Mouse (Mus musculus) heart, embryonic 16.5 days (tissue): ENCODE measurements around the gene AL607142.1. TPM values are rescaled to one million over a fixed set of nuclear protein-coding genes. Genes with fewer than 3 reads are reported as not detected.

Experiments
- ATAC-seq: fragments of 200-750 bp; cut with Nextera tagmentation; replicated peaks from 2 replicates; pipeline ENCODE4 v1.8.0; 2017; ENCODE audit warnings: moderate number of reproducible peaks; ENCODE audit not compliant: insufficient read depth, low FRiP score; ENCODE audit errors: extremely low read depth
- H3K27ac ChIP-seq: fragments of 300-500 bp; sonication (generic); 2 replicates; pipeline ENCODE4 v1.5.1; 2014; ENCODE audit warnings: mild to moderate bottlenecking, low read length, control low read depth, moderate library complexity
- H3K27me3 ChIP-seq: fragments of 300-500 bp; sonication (generic); 2 replicates; pipeline ENCODE4 v1.6.1; 2014; ENCODE audit warnings: low read length, mixed read lengths; ENCODE audit not compliant: control insufficient read depth, insufficient read depth
- H3K36me3 ChIP-seq: fragments of 300-500 bp; sonication (generic); 2 replicates; pipeline ENCODE4 v1.6.1; 2014; ENCODE audit not compliant: control insufficient read depth, insufficient read depth
- H3K4me1 ChIP-seq: fragments of 300-500 bp; sonication (generic); 2 replicates; pipeline ENCODE4 v1.6.1; 2014; ENCODE audit warnings: low read length, mixed read lengths; ENCODE audit not compliant: control insufficient read depth, insufficient read depth
- H3K4me2 ChIP-seq: fragments of 300-500 bp; sonication (generic); 2 replicates; pipeline ENCODE4 v1.6.1; 2014; ENCODE audit warnings: low read depth, mild to moderate bottlenecking, control low read depth, low read length
- H3K4me3 ChIP-seq: fragments of 300-500 bp; sonication (generic); 2 replicates; pipeline ENCODE4 v1.5.1; 2014; ENCODE audit warnings: mild to moderate bottlenecking, control low read depth, low read length
- H3K9ac ChIP-seq: fragments of 300-500 bp; sonication (generic); 2 replicates; pipeline ENCODE4 v1.6.1; 2014; ENCODE audit warnings: low read length, control low read depth
- H3K9me3 ChIP-seq: fragments of 300-500 bp; sonication (generic); replicated peaks from 2 replicates; pipeline ENCODE4 v1.6.1; 2016; ENCODE audit warnings: low read length; ENCODE audit not compliant: control insufficient read depth
- WGBS: fragments of 180-500 bp; shearing (Covaris S2); extraction: QIAGEN DNeasy Blood & Tissue Kit; methylation state at CpG from one replicate; pipeline ENCODE4 v1.1.7; 2014; 5-methylcytosine and 5-hydroxymethylcytosine counted together
- polyA plus RNA-seq: library from polyadenylated mRNA; unstranded; fragments of >200 nt; fragmentation: Nextera tagmentation; extraction: Ambion mirVana; gene quantifications from 2 replicates; pipeline ENCODE4 v1.2.1, GENCODE M21; 2015

The AL607142.1 gene
- polyA plus RNA-seq = not detected in 2 replicates

GRCm38 (mm10) chr4:120064696-120065095 lies at the start of gene AL607142.1:
Gene AL607142.1, plus strand, starts transcription at chr4:120064996.
- Histone ChIP-seq H3K4me3 (no peak within 1 kb of the TSS), H3K4me2 (no peak within 1 kb of the TSS), H3K9me3 (no peaks in the 10 kb centered on the region), H3K27me3 (no peaks in the 10 kb centered on the region), H3K9ac (no peak within 1 kb of the TSS), H3K27ac (no peak within 1 kb of the TSS), H3K4me1 (peaks cover 17% of the 10 kb centered on the region), H3K36me3 (no peaks in the 10 kb centered on the region)
- ATAC-seq = no peak
- 87% methylated on average over 10 of the region's 10 CpGs for WGBS

- H3K9me3 ChIP-seq = no peaks in the 10 kb centered on the region
- no peak for ATAC-seq
- H3K27ac ChIP-seq = no peak overlapping the region
- no peak overlapping the region for H3K4me2 ChIP-seq
- H3K4me3 ChIP-seq = no peak overlapping the region
- no peaks in the 10 kb centered on the region; the same call in 1 of the 2 replicates for H3K27me3 ChIP-seq
- 67% methylated on average over 5 of the region's 5 CpGs for WGBS
- H3K4me1 ChIP-seq = peaks cover 3% of the 10 kb centered on the region
- no peaks in the 10 kb centered on the region for H3K36me3 ChIP-seq
- H3K9ac ChIP-seq = no peak overlapping the region
These were observed 46.4 kb upstream of the AL607142.1 start for GRCm38 (mm10) chr4:120018426-120018825.

- Histone ChIP-seq H3K4me1 (peaks cover 12% of the 10 kb centered on the region), H3K27me3 (no peaks in the 10 kb centered on the region; the same call in 1 of the 2 replicates), H3K9ac (no peak overlapping the region), H3K36me3 (no peaks in the 10 kb centered on the region), H3K27ac (no peak overlapping the region), H3K4me2 (no peak overlapping the region), H3K9me3 (no peaks in the 10 kb centered on the region), H3K4me3 (no peak overlapping the region)
- ATAC-seq = no peak
- WGBS = 41% methylated on average over 3 of the region's 3 CpGs
These were observed 42.4 kb upstream of the AL607142.1 start for GRCm38 (mm10) chr4:120022392-120022791.

- H3K27ac ChIP-seq = no peak overlapping the region
- 81% methylated on average over 4 of the region's 4 CpGs for WGBS
- no peaks in the 10 kb centered on the region for H3K36me3 ChIP-seq
- no peak for ATAC-seq
- no peak overlapping the region for H3K4me2 ChIP-seq
- no peak overlapping the region for H3K9ac ChIP-seq
- peaks cover 11% of the 10 kb centered on the region for H3K4me1 ChIP-seq
- H3K9me3 ChIP-seq = no peaks in the 10 kb centered on the region
- no peak overlapping the region for H3K4me3 ChIP-seq
- no peaks in the 10 kb centered on the region; the same call in none of the 2 replicates for H3K27me3 ChIP-seq
These were observed 41.5 kb upstream of the AL607142.1 start for GRCm38 (mm10) chr4:120023221-120023840.

- Histone ChIP-seq H3K4me3 (no peak overlapping the region), H3K36me3 (no peaks in the 10 kb centered on the region), H3K4me2 (no peak overlapping the region), H3K9ac (peak overlapping the region; percentile 28; the same call in 1 of the 2 replicates), H3K27ac (no peak overlapping the region), H3K9me3 (no peaks in the 10 kb centered on the region), H3K27me3 (no peaks in the 10 kb centered on the region; the same call in none of the 2 replicates), H3K4me1 (peaks cover 9% of the 10 kb centered on the region)
- 28% methylated on average over 10 of the region's 10 CpGs for WGBS
- peak; percentile 38; the same call in 1 of the 2 replicates for ATAC-seq
These were observed 40.7 kb upstream of the AL607142.1 start for GRCm38 (mm10) chr4:120024071-120024470.

GRCm38 (mm10) chr4:120027671-120028070 lies 37.1 kb upstream of the AL607142.1 start:
- no peak overlapping the region for H3K27ac ChIP-seq
- no peak for ATAC-seq
- H3K27me3 ChIP-seq = peaks cover 8% of the 10 kb centered on the region
- H3K4me3 ChIP-seq = no peak overlapping the region
- H3K9me3 ChIP-seq = no peaks in the 10 kb centered on the region
- H3K4me1 ChIP-seq = peaks cover 12% of the 10 kb centered on the region
- WGBS = 79% methylated on average over 1 of the region's 1 CpGs
- H3K36me3 ChIP-seq = no peaks in the 10 kb centered on the region
- no peak overlapping the region for H3K9ac ChIP-seq
- H3K4me2 ChIP-seq = no peak overlapping the region

- H3K4me2 ChIP-seq = no peak overlapping the region
- 66% methylated on average over 1 of the region's 1 CpGs for WGBS
These were observed 34.9 kb upstream of the AL607142.1 start for GRCm38 (mm10) chr4:120029937-120030336.

GRCm38 (mm10) chr4:120032320-120032983 lies 32.3 kb upstream of the AL607142.1 start:
- Histone ChIP-seq H3K4me1 (peaks cover 9% of the 10 kb centered on the region), H3K9ac (peak overlapping the region; percentile 74), H3K27me3 (peaks cover 33% of the 10 kb centered on the region), H3K9me3 (no peaks in the 10 kb centered on the region), H3K36me3 (no peaks in the 10 kb centered on the region), H3K27ac (peak overlapping the region; percentile 43; the same call in 1 of the 2 replicates), H3K4me2 (peak overlapping the region; percentile 79), H3K4me3 (peak overlapping the region; percentile 64)
- peak; percentile 86 for ATAC-seq
- under 1% methylated on average over 66 of the region's 70 CpGs for WGBS

More at GRCm38 (mm10) chr4:120029937-120030336, 34.9 kb upstream of the AL607142.1 start:
- H3K9me3 ChIP-seq = no peaks in the 10 kb centered on the region
- H3K4me1 ChIP-seq = peaks cover 9% of the 10 kb centered on the region
- no peak overlapping the region for H3K9ac ChIP-seq
- peaks cover 23% of the 10 kb centered on the region for H3K27me3 ChIP-seq
- no peak for ATAC-seq
- no peak overlapping the region for H3K27ac ChIP-seq
- no peaks in the 10 kb centered on the region for H3K36me3 ChIP-seq
- no peak overlapping the region for H3K4me3 ChIP-seq

- peak overlapping the region; percentile 64 for H3K4me3 ChIP-seq
- H3K4me1 ChIP-seq = peaks cover 9% of the 10 kb centered on the region
- H3K27ac ChIP-seq = no peak overlapping the region
- peak overlapping the region; percentile 74 for H3K9ac ChIP-seq
- H3K36me3 ChIP-seq = no peaks in the 10 kb centered on the region
- no peaks in the 10 kb centered on the region for H3K9me3 ChIP-seq
- H3K27me3 ChIP-seq = peaks cover 33% of the 10 kb centered on the region
- peak overlapping the region; percentile 79 for H3K4me2 ChIP-seq
- under 1% methylated on average over 38 of the region's 38 CpGs for WGBS
- peak; percentile 11; the same call in 1 of the 2 replicates for ATAC-seq
These were observed 31.8 kb upstream of the AL607142.1 start for GRCm38 (mm10) chr4:120032984-120033355.
